Mouse (Mus musculus) forebrain, embryonic 11.5 days (tissue): ENCODE measurements around the gene Zfp786. TPM values are rescaled to one million over a fixed set of nuclear protein-coding genes. Genes with fewer than 3 reads are reported as not detected.
"Not testable (repeated sequence)": the region's sequence is repeated elsewhere in the genome, so short reads cannot be mapped to it uniquely, and the experiment has no call there.

Source experiments
- ATAC-seq: fragments of 200-750 bp; cut with Nextera tagmentation; replicated peaks from 2 replicates; pipeline ENCODE4 v1.8.0; 2017; ENCODE audit warnings: moderate TSS enrichment; ENCODE audit not compliant: low FRiP score
- DNase-seq: peaks from one replicate; pipeline ENCODE4 v3.0.0-alpha.2; 2017; ENCODE audit warnings: low spot score
- H3K27ac ChIP-seq: fragments of 300-500 bp; sonication (generic); 2 replicates; pipeline ENCODE4 v1.5.1; 2014; ENCODE audit warnings: low read depth, low read length
- H3K27me3 ChIP-seq: fragments of 300-500 bp; sonication (generic); 2 replicates; pipeline ENCODE4 v1.6.1; 2014; ENCODE audit warnings: mild to moderate bottlenecking, low read length, mixed read lengths; ENCODE audit not compliant: control insufficient read depth, insufficient read depth
- H3K36me3 ChIP-seq: fragments of 300-500 bp; sonication (generic); 2 replicates; pipeline ENCODE4 v1.6.1; 2014; ENCODE audit warnings: mild to moderate bottlenecking, low read length, moderate library complexity, mixed read lengths; ENCODE audit not compliant: control insufficient read depth, insufficient read depth
- H3K4me1 ChIP-seq: fragments of 300-500 bp; sonication (generic); replicated peaks from 2 replicates; pipeline ENCODE4 v1.6.1; 2014; ENCODE audit warnings: low read length, mixed read lengths; ENCODE audit not compliant: control insufficient read depth, insufficient read depth
- H3K4me2 ChIP-seq: fragments of 300-500 bp; sonication (generic); 2 replicates; pipeline ENCODE4 v1.6.1; 2014; ENCODE audit warnings: low read depth, mild to moderate bottlenecking, low read length, moderate library complexity, mixed read lengths; ENCODE audit not compliant: severe bottlenecking
- H3K4me3 ChIP-seq: fragments of 300-500 bp; sonication (generic); 2 replicates; pipeline ENCODE4 v1.5.1; 2014; ENCODE audit warnings: low read depth, low read length
- H3K9ac ChIP-seq: fragments of 300-500 bp; sonication (generic); 2 replicates; pipeline ENCODE4 v1.6.1; 2014; ENCODE audit warnings: low read length
- H3K9me3 ChIP-seq: fragments of 300-500 bp; sonication (generic); 2 replicates; pipeline ENCODE4 v1.6.1; 2016; ENCODE audit warnings: low read length, mixed read lengths; ENCODE audit not compliant: control insufficient read depth
- WGBS: fragments of 180-500 bp; shearing (Covaris S2); extraction: QIAGEN DNeasy Blood & Tissue Kit; methylation state at CpG from one replicate; pipeline ENCODE4 v1.1.7; 2014; 5-methylcytosine and 5-hydroxymethylcytosine counted together
- polyA plus RNA-seq: library from polyadenylated mRNA; unstranded; fragments of >200 nt; fragmentation: Nextera tagmentation; extraction: Ambion mirVana; gene quantifications from 2 replicates; pipeline ENCODE4 v1.2.1, GENCODE M21; 2014

Gene Zfp786
- polyA plus RNA-seq, 1 experiment from 2014 or later = 7.6 TPM

DNA sequence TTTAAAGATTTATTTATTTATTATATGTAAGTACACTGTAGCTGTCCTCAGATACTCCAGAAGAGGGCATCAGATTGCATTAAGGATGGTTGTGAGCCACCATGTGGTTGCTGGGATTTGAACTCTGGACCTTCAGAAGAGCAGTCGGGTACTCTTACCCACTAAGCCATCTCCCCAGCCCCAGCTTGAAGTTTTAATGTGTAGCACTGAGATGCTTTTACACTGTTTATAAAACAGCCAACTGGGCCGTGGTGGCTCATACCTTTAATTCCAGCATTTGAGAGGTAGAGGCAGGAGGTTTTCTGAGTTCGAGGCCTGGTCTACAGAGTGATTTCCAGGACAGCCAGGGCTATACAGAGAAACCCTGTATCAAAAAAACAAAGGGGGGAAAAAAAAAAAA is 27.1 kb upstream of the Zfp786 start:
- WGBS = 88% methylated on average over 3 of the region's 3 CpGs
- not testable (repeated sequence) for H3K4me3 ChIP-seq, H3K36me3 ChIP-seq, H3K9ac ChIP-seq, DNase-seq, H3K9me3 ChIP-seq, H3K27me3 ChIP-seq, ATAC-seq, H3K27ac ChIP-seq, H3K4me2 ChIP-seq, H3K4me1 ChIP-seq

DNA sequence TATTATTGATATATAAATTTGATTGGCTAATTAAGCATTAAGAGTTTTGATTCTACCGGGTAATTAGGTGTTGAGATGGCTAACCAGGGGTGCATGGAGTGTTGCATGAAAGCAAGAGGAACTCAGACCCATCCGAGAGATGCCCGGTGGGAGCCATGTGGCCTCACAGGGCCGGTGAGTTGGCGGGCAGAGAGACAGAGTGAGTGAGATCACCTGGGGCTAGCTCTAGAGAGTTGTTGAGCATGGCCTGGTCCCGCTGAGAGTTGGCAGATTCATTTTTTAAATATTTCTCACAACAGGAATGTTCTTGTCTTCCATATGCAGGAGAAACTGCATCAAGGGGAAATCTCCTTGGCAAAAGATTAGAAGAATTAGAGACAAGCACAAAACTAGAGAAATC is 26.6 kb upstream of the Zfp786 start:
- 90% methylated on average over 6 of the region's 6 CpGs for WGBS
- Histone ChIP-seq H3K9me3 (no peaks in the 10 kb centered on the region), H3K4me2 (no peak overlapping the region), H3K36me3 (peaks cover 4% of the 10 kb centered on the region; the same call in 1 of the 2 replicates), H3K4me3 (no peak overlapping the region), H3K27ac (no peak overlapping the region), H3K9ac (no peak overlapping the region), H3K27me3 (no peaks in the 10 kb centered on the region), H3K4me1 (no peaks in the 10 kb centered on the region)
- ATAC-seq = no peak
- no peak for DNase-seq

DNA sequence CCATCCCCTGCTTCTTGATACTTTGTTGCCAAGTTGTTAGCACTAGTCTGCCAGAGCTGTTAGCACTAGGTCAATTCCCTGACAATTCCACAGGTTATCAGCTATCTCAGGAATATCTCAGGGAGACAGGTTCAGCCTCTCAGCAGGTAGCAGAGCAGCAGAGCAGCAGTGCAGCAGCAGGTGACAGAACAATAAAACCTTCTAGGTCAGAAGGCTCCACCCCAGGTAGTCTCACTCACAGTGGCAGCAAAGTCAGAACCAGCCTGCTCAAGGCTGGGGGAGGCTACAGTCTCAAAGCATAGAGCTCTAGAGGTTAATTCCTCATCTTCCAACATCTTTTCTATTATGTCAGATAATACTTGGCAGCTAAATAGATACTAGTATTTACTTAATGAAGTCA is 15.1 kb upstream of the Zfp786 start:
- ATAC-seq (no peak), DNase-seq (no peak)
- Histone ChIP-seq H3K9me3 (no peaks in the 10 kb centered on the region), H3K4me2 (no peak overlapping the region), H3K4me1 (no peaks in the 10 kb centered on the region), H3K36me3 (no peaks in the 10 kb centered on the region), H3K27ac (no peak overlapping the region), H3K9ac (no peak overlapping the region), H3K4me3 (no peak overlapping the region), H3K27me3 (no peaks in the 10 kb centered on the region)

DNA sequence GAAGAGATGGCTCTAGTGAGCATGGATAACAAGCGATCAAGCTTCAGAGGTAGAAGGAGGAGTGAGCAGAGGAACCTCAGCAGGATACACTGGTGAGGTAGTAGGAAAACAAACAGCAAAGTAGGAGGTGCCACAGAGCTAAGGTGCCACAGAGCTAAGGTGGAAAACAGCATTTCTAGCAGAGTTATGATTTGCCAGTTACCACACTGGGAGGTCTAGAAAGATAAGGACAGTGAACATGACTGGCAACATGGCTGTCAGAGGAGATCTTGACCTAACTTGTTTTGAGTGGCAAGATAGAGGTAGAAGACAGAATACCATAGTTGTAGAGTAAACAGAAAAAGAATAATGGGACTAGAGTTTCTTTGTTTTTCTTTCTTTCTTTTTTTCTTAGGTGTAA is 11.7 kb upstream of the Zfp786 start:
- no peak overlapping the region for H3K27ac ChIP-seq
- H3K4me1 ChIP-seq = no peaks in the 10 kb centered on the region
- H3K27me3 ChIP-seq = no peaks in the 10 kb centered on the region
- H3K4me3 ChIP-seq = no peak overlapping the region
- H3K9me3 ChIP-seq = no peaks in the 10 kb centered on the region
- DNase-seq = no peak
- H3K9ac ChIP-seq = no peak overlapping the region
- 83% methylated on average over 1 of the region's 1 CpGs for WGBS
- no peaks in the 10 kb centered on the region for H3K36me3 ChIP-seq
- ATAC-seq = no peak
- H3K4me2 ChIP-seq = no peak overlapping the region

DNA sequence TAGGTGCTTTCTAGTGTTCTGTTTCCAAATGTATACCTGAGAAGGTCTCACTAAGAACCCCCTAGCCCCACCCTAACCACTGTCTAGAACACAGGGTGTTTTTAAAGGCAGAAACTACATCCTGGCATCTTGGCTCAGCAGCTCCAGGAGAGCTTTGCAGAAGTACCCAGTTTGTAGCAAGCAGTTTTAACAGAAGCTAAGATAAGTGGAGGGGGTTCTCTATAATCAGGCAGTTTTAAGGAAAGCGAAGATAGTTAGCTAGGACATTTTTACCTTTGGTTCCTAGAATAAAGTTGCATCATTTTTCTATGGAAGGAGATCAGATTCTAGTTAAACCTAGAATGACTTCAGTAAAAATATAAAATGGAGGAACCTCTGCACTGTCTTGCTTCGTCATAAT is 11.2 kb upstream of the Zfp786 start:
- no peak overlapping the region for H3K4me3 ChIP-seq
- DNase-seq (no peak), ATAC-seq (no peak)
- no peak overlapping the region for H3K4me2 ChIP-seq
- H3K9ac ChIP-seq = no peak overlapping the region
- no peak overlapping the region for H3K27ac ChIP-seq
- H3K4me1 ChIP-seq = no peaks in the 10 kb centered on the region
- H3K36me3 ChIP-seq = no peaks in the 10 kb centered on the region
- no peaks in the 10 kb centered on the region for H3K27me3 ChIP-seq
- no peaks in the 10 kb centered on the region for H3K9me3 ChIP-seq
- WGBS = 91% methylated on average over 2 of the region's 2 CpGs

DNA sequence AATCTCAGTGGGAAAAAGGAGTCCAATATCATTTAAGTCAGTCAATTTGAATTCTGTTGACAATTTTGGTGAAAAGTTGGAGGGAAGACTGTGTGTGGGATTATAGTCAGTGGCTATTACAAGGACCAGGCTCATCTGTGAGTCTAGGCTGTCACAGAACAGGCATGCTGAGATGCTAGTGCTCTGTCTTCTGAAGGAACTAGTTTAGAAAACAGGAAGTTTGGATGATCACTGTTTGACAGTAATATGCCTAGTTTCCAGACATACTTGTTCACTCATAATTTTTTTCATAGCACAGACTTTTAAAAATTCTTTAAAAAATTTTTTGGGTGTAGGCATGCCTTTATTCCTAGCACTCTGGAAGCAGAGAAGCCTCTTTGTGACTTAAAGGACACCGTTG is 10.4 kb upstream of the Zfp786 start:
- Histone ChIP-seq H3K27me3 (no peaks in the 10 kb centered on the region), H3K4me2 (no peak overlapping the region), H3K27ac (no peak overlapping the region), H3K4me3 (no peak overlapping the region), H3K9me3 (no peaks in the 10 kb centered on the region), H3K36me3 (no peaks in the 10 kb centered on the region), H3K9ac (no peak overlapping the region), H3K4me1 (no peaks in the 10 kb centered on the region)
- DNase-seq (no peak), ATAC-seq (no peak)
- WGBS = 96% methylated on average over 1 of the region's 1 CpGs

DNA sequence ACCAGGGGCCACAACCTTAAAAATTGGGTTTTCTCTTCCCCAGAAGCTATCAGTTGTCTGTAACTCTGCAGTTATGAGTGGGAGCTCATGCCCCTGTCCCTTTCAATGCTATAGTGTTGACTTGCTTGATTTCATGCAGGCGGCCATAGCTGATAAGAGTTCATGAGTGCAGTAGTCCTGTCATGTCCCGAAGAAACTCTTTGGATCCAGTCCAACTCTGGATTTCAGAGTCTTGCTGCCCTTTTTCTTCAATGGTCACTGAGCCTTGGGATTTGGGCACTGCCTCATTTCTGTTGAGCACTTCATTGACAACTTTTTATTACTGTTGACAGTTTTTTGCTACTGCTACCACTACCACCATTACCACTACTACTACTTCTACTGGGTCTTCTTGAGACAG is 7.0 kb upstream of the Zfp786 start:
- ATAC-seq (no peak), DNase-seq (no peak)
- no peak overlapping the region for H3K9ac ChIP-seq
- H3K4me1 ChIP-seq = no peaks in the 10 kb centered on the region
- H3K27me3 ChIP-seq = no peaks in the 10 kb centered on the region
- H3K36me3 ChIP-seq = no peaks in the 10 kb centered on the region
- no peaks in the 10 kb centered on the region for H3K9me3 ChIP-seq
- WGBS = 90% methylated on average over 2 of the region's 2 CpGs
- H3K4me2 ChIP-seq = no peak overlapping the region
- no peak overlapping the region for H3K27ac ChIP-seq
- no peak overlapping the region for H3K4me3 ChIP-seq

DNA sequence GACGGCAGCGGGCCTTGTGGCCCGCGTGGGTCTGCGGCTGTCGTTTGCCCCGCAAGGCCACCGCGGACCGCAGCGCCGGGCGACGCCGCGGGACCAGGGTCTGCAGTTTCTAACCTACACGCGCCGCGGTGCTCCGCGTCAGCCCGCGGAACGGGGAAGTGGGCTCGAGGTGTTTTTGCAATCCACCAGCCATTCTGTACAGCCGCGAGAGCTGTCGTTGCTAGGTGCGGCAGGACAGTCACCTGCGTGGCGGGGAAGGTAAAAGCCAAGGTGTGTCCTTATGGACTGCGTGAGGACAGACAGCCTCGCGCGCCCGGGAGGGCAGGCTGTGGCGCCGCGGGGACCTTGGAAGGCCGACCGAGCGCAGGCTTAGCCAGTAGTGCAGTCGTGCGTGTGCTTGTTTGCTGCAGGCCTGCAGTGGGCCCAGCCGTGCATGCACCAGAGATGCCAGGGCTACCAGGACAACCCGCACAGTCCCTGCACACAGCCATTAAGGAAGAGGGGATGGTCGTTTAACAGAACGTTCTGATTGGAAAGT is 5.4 kb upstream of the Zfp786 start:
- Histone ChIP-seq H3K4me1 (no peaks in the 10 kb centered on the region), H3K9ac (peak overlapping the region; percentile 86), H3K27me3 (no peaks in the 10 kb centered on the region), H3K36me3 (no peaks in the 10 kb centered on the region), H3K4me3 (peak overlapping the region; percentile 88), H3K9me3 (no peaks in the 10 kb centered on the region), H3K4me2 (peak overlapping the region; percentile 71), H3K27ac (peak overlapping the region; percentile 93)
- under 1% methylated on average over 49 of the region's 49 CpGs for WGBS
- ATAC-seq (peak; percentile 82), DNase-seq (peak; percentile 78)

DNA sequence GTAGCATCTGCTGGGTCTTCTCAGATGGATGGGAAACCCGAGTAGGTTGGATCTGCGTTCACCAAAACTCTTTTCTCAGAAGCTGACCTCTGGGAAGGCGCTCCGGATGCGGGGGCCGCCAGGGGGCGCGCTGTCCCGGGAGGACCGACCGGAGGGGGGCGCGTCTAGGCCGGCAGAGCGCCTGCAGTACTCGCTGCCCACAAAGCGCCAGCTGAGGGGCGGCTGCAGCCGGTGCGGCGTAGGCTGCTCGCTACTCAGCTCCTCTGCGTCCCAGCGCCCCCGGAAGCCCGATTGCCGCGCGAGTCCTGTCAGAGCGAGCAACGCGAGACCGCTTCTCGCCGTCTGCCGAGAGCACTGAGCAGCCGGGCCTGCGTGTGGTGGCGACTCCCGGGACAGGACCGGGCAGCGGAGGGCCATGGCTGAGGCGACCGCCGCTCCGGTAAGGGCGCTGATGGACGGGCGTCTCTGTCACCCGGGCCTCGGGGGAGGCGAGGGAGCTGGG is 4.9 kb upstream of the Zfp786 start, which contains the start of gene Zfp398:
Zfp398 (plus strand) TSS at position 180 of the 502 bp plus-strand sequence.
- under 1% methylated on average over 51 of the region's 52 CpGs for WGBS
- Histone ChIP-seq H3K27ac (peak within 1 kb of the TSS; percentile 93), H3K36me3 (no peaks in the 10 kb centered on the region), H3K9ac (peak within 1 kb of the TSS; percentile 86), H3K4me3 (peak within 1 kb of the TSS; percentile 88), H3K4me2 (peak within 1 kb of the TSS; percentile 71), H3K9me3 (no peaks in the 10 kb centered on the region), H3K4me1 (0 out of 2 replicates have a peak, but pooled peaks cover 3% of the 10 kb centered on the region), H3K27me3 (no peaks in the 10 kb centered on the region)
- DNase-seq = peak; percentile 98
- ATAC-seq = peak; percentile 94
